In the genomic region with DNA sequence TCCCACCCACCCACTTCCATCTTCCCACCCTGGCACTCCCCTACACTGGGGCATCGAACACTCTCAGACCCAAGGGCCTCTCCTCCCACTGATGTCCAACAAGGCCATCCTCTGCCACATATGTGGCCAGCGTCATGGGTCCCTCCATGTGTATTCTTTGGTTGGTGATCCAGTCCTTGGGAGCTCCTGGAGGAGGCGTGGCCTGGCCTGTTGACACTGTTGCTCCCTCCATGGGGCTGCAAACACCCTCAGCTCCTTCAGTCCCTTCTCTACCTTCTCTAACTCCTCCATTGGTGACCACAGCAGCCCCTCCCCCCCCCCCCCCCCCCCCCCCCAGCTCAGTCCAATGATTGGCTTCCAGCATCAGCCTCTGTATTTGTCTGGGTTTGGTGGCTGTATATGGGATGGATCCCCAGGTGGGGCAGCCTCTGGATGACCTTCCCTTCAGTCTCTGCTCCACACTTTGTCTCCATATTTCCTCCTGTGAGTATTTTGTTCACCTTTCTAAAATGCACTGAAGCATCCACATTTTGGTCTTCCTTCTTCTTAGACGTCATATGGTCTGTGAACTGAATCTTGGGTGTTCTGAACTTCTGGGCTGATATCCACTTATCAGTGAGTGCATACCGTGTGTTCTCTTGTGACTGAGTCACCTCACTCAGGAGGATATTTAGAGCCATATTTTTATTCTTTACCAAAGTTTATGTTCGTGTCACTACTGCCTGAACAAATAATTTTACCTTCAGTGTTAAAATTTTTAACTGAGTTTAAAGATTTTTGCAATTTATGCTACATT, we compare ENCODE assay signal across 24 mouse cellular contexts.
DNase-seq lines count a peak whose midpoint lies in the region; ATAC-seq and TF ChIP-seq lines count a peak whose summit lies in the region.
"Had no signal": no experiment of that assay in that cellular context is flagged by ENCODE, and none has a peak within 500 bp of the region (broad histone marks: within the 10 kb centered on the region; RNA-seq: fewer than 3 reads in every experiment).

No protein-coding gene starts in this region.

- no peak overlapping the region for H3K27ac ChIP-seq in heart, embryonic 11.5 days (ENCODE audit: low read depth, low read length)
- H3K27ac ChIP-seq in liver, embryonic 11.5 days (ENCODE audit: low read depth, low read length), result no peak overlapping the region
- H3K27ac ChIP-seq in liver, embryonic 14.5 days, result peak overlapping the region; percentile 61
- no peak overlapping the region for H3K27ac ChIP-seq in liver, postnatal 0 days (ENCODE audit: low read depth)
- H3K27ac ChIP-seq: gastrocnemius, adult 2 months; heart, adult 2 months; heart, embryonic 10.5 days; hindbrain, embryonic 10.5 days; hindbrain, embryonic 13.5 days had no signal

- ATAC-seq in heart, embryonic 11.5 days (replicated peaks; ENCODE audit: insufficient number of reproducible peaks, low FRiP score, low TSS enrichment), result no peak
- peak; percentile 90 for ATAC-seq in liver, embryonic 11.5 days (replicated peaks; ENCODE audit: low FRiP score)
- ATAC-seq in liver, embryonic 14.5 days (ENCODE audit: insufficient read depth), result peak; percentile 95
- peak; percentile 64 for ATAC-seq in liver, postnatal 0 days
- no peak for ATAC-seq in megakaryocyte progenitor cell, adult 5-6 weeks (replicated peaks; ENCODE audit: poor library complexity)
- ATAC-seq: activated CD4-positive, CD25-positive, alpha-beta regulatory T cell, adult 4 months; forebrain, embryonic 14.5 days; forebrain, postnatal 0 days; hindbrain, embryonic 16.5 days had no signal

- H3K9ac ChIP-seq in heart, embryonic 11.5 days (ENCODE audit: low read depth, low read length), result no peak overlapping the region
- no peak overlapping the region for H3K9ac ChIP-seq in liver, embryonic 11.5 days (ENCODE audit: low read depth, low read length)
- H3K9ac ChIP-seq in liver, embryonic 14.5 days (replicated peaks), result peak overlapping the region; percentile 34; the same call in 1 of the 2 replicates
- no peak overlapping the region for H3K9ac ChIP-seq in liver, postnatal 0 days (replicated peaks)
- H3K9ac ChIP-seq: forebrain, postnatal 0 days; hindbrain, embryonic 13.5 days had no signal

- TF ChIP-seq CTCF in liver, embryonic 14.5 days (IDR thresholded peaks at IDR 0.05; ENCODE audit: low read depth), result no peak
- TF ChIP-seq CTCF in liver, postnatal 0 days (IDR thresholded peaks at IDR 0.05; ENCODE audit: low read depth), result no peak

- no peaks in the 10 kb centered on the region for H3K4me1 ChIP-seq in heart, embryonic 11.5 days (ENCODE audit: control insufficient read depth, insufficient read depth, low read length)
- H3K4me1 ChIP-seq in liver, embryonic 11.5 days (replicated peaks; ENCODE audit: control insufficient read depth, insufficient read depth, low read length), result no peaks in the 10 kb centered on the region
- peaks cover 9 to 16% of the 10 kb centered on the region in 2 experiments for H3K4me1 ChIP-seq in liver, embryonic 14.5 days (replicated peaks; ENCODE audit: control insufficient read depth in 2 of 2, insufficient read depth in 2 of 2, low read length in 1 of 2)
- no peaks in the 10 kb centered on the region for H3K4me1 ChIP-seq in liver, postnatal 0 days (ENCODE audit: insufficient read depth)
- H3K4me1 ChIP-seq: heart, embryonic 10.5 days; hindbrain, embryonic 10.5 days; hindbrain, embryonic 13.5 days had no signal

- no peak overlapping the region for H3K4me2 ChIP-seq in heart, embryonic 11.5 days
- H3K4me2 ChIP-seq in liver, embryonic 11.5 days, result no peak overlapping the region
- H3K4me2 ChIP-seq in liver, embryonic 14.5 days (ENCODE audit: low read depth), result peak overlapping the region; percentile 44
- H3K4me2 ChIP-seq in liver, postnatal 0 days (ENCODE audit: low read depth, low read length), result no peak overlapping the region
- H3K4me2 ChIP-seq: hindbrain, embryonic 13.5 days had no signal

- no peaks in the 10 kb centered on the region for H3K27me3 ChIP-seq in heart, embryonic 11.5 days (ENCODE audit: control insufficient read depth, insufficient read depth, low read length)
- H3K27me3 ChIP-seq in liver, embryonic 11.5 days (replicated peaks; ENCODE audit: control insufficient read depth, insufficient read depth, low read length), result no peaks in the 10 kb centered on the region
- H3K27me3 ChIP-seq in liver, embryonic 14.5 days (ENCODE audit: control insufficient read depth, insufficient read depth, low read length), result no peaks in the 10 kb centered on the region
- no peaks in the 10 kb centered on the region for H3K27me3 ChIP-seq in liver, postnatal 0 days (ENCODE audit: insufficient read depth, low read length)
- H3K27me3 ChIP-seq: hindbrain, embryonic 13.5 days had no signal

- H3K36me3 ChIP-seq in heart, embryonic 11.5 days (ENCODE audit: control insufficient read depth, insufficient read depth, low read length), result no peaks in the 10 kb centered on the region
- H3K36me3 ChIP-seq in liver, embryonic 11.5 days (ENCODE audit: control insufficient read depth, insufficient read depth, low read length), result no peaks in the 10 kb centered on the region
- H3K36me3 ChIP-seq in liver, embryonic 14.5 days (replicated peaks; ENCODE audit: control insufficient read depth, insufficient read depth, low read depth), result no peaks in the 10 kb centered on the region
- H3K36me3 ChIP-seq in liver, postnatal 0 days (replicated peaks; ENCODE audit: insufficient read depth, low read length), result no peaks in the 10 kb centered on the region
- H3K36me3 ChIP-seq: heart, embryonic 10.5 days; hindbrain, embryonic 10.5 days; hindbrain, embryonic 13.5 days had no signal

- intact Hi-C loops in heart, postnatal 25 days (cut with DNase I), result no loop called here

- DNase-seq in heart, adult 11 months, result peak; percentile 67
- no peak for DNase-seq in liver, embryonic 11.5 days (ENCODE audit: low spot score)
- DNase-seq in liver, embryonic 14.5 days (ENCODE audit: low read depth in 3 of 3, low spot score in 3 of 3), result peak; percentile 47 to 56 (median 55)
- DNase-seq in liver, postnatal 0 days, result no peak
- DNase-seq in heart, postnatal 25 days (ENCODE audit: low spot score), result no peak
- no peak for DNase-seq in cerebellum, adult 9-11 months
- DNase-seq: adrenal gland, adult 8-10 months; adrenal gland, postnatal 25 days; cerebellum, adult 11-12 months; cerebellum, adult 8-10 months; cerebellum, postnatal 14 days; forebrain, postnatal 0 days; gastrocnemius, adult 2 months; gastrocnemius, postnatal 14 days; heart, adult 2 months; heart, postnatal 36 days had no signal

- H3K9me3 ChIP-seq in heart, embryonic 11.5 days (replicated peaks; ENCODE audit: control insufficient read depth, low read length), result no peaks in the 10 kb centered on the region
- no peaks in the 10 kb centered on the region for H3K9me3 ChIP-seq in liver, embryonic 11.5 days (ENCODE audit: control insufficient read depth, low read length)
- no peaks in the 10 kb centered on the region for H3K9me3 ChIP-seq in liver, embryonic 14.5 days (ENCODE audit: control insufficient read depth, low read length)
- H3K9me3 ChIP-seq in liver, postnatal 0 days (ENCODE audit: low read length), result no peaks in the 10 kb centered on the region
- H3K9me3 ChIP-seq: heart, embryonic 10.5 days; hindbrain, embryonic 13.5 days had no signal

- H3K4me3 ChIP-seq in heart, embryonic 11.5 days (ENCODE audit: low read depth, low read length), result no peak overlapping the region
- H3K4me3 ChIP-seq in liver, embryonic 11.5 days (ENCODE audit: low read depth, low read length), result no peak overlapping the region
- no peak overlapping the region for H3K4me3 ChIP-seq in liver, embryonic 14.5 days (ENCODE audit: insufficient read depth in 1 of 2, low read depth in 2 of 2, low read length in 2 of 2)
- no peak overlapping the region for H3K4me3 ChIP-seq in liver, postnatal 0 days (ENCODE audit: low read depth, low read length)
- H3K4me3 ChIP-seq: gastrocnemius, adult 2 months; heart, adult 2 months; heart, embryonic 10.5 days; hindbrain, embryonic 10.5 days; hindbrain, embryonic 13.5 days had no signal

- TF ChIP-seq EP300 in liver, embryonic 14.5 days (IDR thresholded peaks at IDR 0.05; ENCODE audit: low read depth), result peak; percentile 77
- TF ChIP-seq EP300 in liver, postnatal 0 days (IDR thresholded peaks at IDR 0.05; ENCODE audit: low read depth), result peak; percentile 71; the same call in 1 of the 2 replicates

- 64% methylated on average over 6 of the region's 6 CpGs for WGBS in heart, embryonic 11.5 days (ENCODE audit: insufficient replicate concordance)
- 71% methylated on average over 6 of the region's 6 CpGs for WGBS in liver, embryonic 11.5 days
- 44% methylated on average over 6 of the region's 6 CpGs for WGBS in liver, embryonic 14.5 days (ENCODE audit: insufficient replicate concordance)
- 66% methylated on average over 6 of the region's 6 CpGs for WGBS in liver, postnatal 0 days (ENCODE audit: insufficient replicate concordance)

Comparison
In these comparisons a context has a peak if more than half of its experiments do, and no peak if none do; other contexts are left out.
1. DNase-seq: peak in heart, adult 11 months (single experiment) and liver, embryonic 14.5 days (3 of 3); none in liver, embryonic 11.5 days (single experiment), liver, postnatal 0 days (single experiment), heart, postnatal 25 days (single experiment) and cerebellum, adult 9-11 months (single experiment).
2. ATAC-seq: peak in liver, embryonic 11.5 days (single experiment), liver, embryonic 14.5 days (single experiment) and liver, postnatal 0 days (single experiment); none in heart, embryonic 11.5 days (single experiment) and megakaryocyte progenitor cell, adult 5-6 weeks (single experiment).